Mouse (Mus musculus) midbrain, embryonic 11.5 days (tissue): ENCODE data around the gene Lhfpl2. TPM values are rescaled to one million over a fixed set of nuclear protein-coding genes. Genes with fewer than 3 reads are reported as not detected.

Source experiments
- ATAC-seq: fragments of 200-750 bp; cut with Nextera tagmentation; 2 replicates; pipeline ENCODE4 v1.8.0; 2017; ENCODE audit warnings: moderate TSS enrichment, moderate library complexity; ENCODE audit not compliant: low FRiP score
- DNase-seq: peaks from one replicate; pipeline ENCODE4 v3.0.0; 2015; ENCODE audit warnings: low spot score; ENCODE audit errors: missing footprints
- H3K27ac ChIP-seq: fragments of 300-500 bp; sonication (generic); 2 replicates; pipeline ENCODE4 v1.5.1; 2014; ENCODE audit warnings: low read depth, low read length
- H3K27me3 ChIP-seq: fragments of 300-500 bp; sonication (generic); 2 replicates; pipeline ENCODE4 v1.6.1; 2014; ENCODE audit warnings: mild to moderate bottlenecking, low read length, moderate library complexity, mixed read lengths; ENCODE audit not compliant: control insufficient read depth, insufficient read depth
- H3K36me3 ChIP-seq: fragments of 300-500 bp; sonication (generic); 2 replicates; pipeline ENCODE4 v1.6.1; 2014; ENCODE audit warnings: mild to moderate bottlenecking, low read length, moderate library complexity, mixed read lengths; ENCODE audit not compliant: control insufficient read depth, insufficient read depth
- H3K4me1 ChIP-seq: fragments of 300-500 bp; sonication (generic); 2 replicates; pipeline ENCODE4 v1.6.1; 2014; ENCODE audit warnings: low read length; ENCODE audit not compliant: control insufficient read depth, insufficient read depth
- H3K4me2 ChIP-seq: fragments of 300-500 bp; sonication (generic); 2 replicates; pipeline ENCODE4 v1.6.1; 2014; ENCODE audit warnings: mild to moderate bottlenecking, moderate library complexity
- H3K4me3 ChIP-seq: fragments of 300-500 bp; sonication (generic); 2 replicates; pipeline ENCODE4 v1.5.1; 2014; ENCODE audit warnings: low read depth, low read length
- H3K9ac ChIP-seq: fragments of 300-500 bp; sonication (generic); 2 replicates; pipeline ENCODE4 v1.6.1; 2014; ENCODE audit warnings: low read length
- H3K9me3 ChIP-seq: fragments of 300-500 bp; sonication (generic); 2 replicates; pipeline ENCODE4 v1.6.1; 2016; ENCODE audit warnings: low read length; ENCODE audit not compliant: control insufficient read depth
- WGBS: fragments of 180-500 bp; shearing (Covaris S2); extraction: QIAGEN DNeasy Blood & Tissue Kit; methylation state at CpG from one replicate; pipeline ENCODE4 v1.1.7; 2014; 5-methylcytosine and 5-hydroxymethylcytosine counted together
- polyA plus RNA-seq: library from polyadenylated mRNA; unstranded; fragments of >200 nt; fragmentation: Nextera tagmentation; extraction: Ambion mirVana; gene quantifications from 2 replicates; pipeline ENCODE4 v1.2.1, GENCODE M21; 2014

Lhfpl2 gene
- polyA plus RNA-seq, 1 experiment from 2014 or later = 17.0 TPM

DNA sequence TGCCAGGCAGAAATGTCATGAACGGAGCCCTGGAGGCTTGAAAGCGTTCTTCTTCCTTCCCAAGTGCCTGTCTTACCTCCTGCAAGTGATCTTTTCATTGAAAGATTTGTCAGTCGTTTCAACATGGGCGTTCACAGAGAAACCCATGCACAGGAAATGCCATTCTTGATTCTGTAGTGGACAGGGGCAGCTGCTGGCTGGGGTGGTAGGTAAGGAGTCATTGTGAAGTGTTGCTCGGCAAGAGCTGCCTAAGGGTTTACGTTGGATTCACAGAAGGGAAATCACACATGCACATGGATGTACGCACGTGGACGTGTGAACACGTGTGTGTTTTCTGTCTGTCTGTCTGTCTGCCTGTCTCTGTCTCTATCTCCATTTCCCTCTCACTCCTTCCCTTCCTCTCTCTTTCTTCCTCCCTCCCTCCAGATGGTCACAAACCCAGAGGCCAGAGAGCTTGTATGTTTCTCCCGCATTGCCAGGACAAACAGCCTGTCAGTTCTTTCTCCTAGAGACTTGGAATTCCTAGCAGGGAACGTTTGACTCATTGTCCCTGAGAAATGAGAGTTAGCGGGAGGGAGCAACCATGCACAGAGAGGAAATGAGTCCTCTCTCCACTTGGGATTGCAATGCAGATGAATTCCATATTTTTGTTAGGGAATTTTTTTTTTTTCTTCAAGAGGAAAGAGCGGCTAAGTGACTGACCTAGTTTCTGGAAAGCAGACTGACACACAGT, 82.3 kb downstream of the Lhfpl2 start:
- no peak overlapping the region for H3K27ac ChIP-seq
- 75% methylated on average over 14 of the region's 14 CpGs for WGBS

DNA sequence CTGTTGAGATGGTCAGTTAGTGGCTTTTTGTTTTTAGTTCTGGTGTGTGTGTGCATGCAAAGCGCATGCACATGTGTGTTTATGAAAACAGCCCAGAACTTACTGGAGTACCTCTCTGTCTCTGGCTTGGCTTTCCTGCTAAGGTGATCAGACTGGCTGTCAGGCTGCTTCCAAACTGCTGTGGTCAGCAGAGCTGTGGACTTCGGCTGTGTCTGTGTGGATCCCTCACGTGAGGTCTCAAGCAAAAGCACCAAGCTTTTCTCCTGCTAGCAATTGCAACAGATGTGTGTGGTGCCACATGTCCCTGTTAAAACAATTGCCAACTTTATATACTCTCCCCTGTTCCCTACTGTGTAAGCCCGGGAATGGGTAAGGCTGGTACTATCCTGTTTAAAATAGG, 82.8 kb downstream of the Lhfpl2 start:
- H3K36me3 ChIP-seq = no peaks in the 10 kb centered on the region
- H3K9ac ChIP-seq = no peak overlapping the region
- no peak for ATAC-seq
- no peak overlapping the region for H3K27ac ChIP-seq
- DNase-seq = no peak
- H3K4me3 ChIP-seq = no peak overlapping the region
- no peaks in the 10 kb centered on the region for H3K4me1 ChIP-seq
- WGBS = 79% methylated on average over 4 of the region's 4 CpGs
- H3K9me3 ChIP-seq = no peaks in the 10 kb centered on the region
- H3K4me2 ChIP-seq = no peak overlapping the region
- no peaks in the 10 kb centered on the region for H3K27me3 ChIP-seq

More for the DNA sequence above, 82.3 kb downstream of the Lhfpl2 start:
- Histone ChIP-seq H3K4me2 (no peak overlapping the region), H3K27me3 (no peaks in the 10 kb centered on the region), H3K4me3 (no peak overlapping the region), H3K9ac (no peak overlapping the region), H3K9me3 (no peaks in the 10 kb centered on the region), H3K4me1 (no peaks in the 10 kb centered on the region), H3K36me3 (no peaks in the 10 kb centered on the region)
- DNase-seq (no peak), ATAC-seq (no peak)

DNA sequence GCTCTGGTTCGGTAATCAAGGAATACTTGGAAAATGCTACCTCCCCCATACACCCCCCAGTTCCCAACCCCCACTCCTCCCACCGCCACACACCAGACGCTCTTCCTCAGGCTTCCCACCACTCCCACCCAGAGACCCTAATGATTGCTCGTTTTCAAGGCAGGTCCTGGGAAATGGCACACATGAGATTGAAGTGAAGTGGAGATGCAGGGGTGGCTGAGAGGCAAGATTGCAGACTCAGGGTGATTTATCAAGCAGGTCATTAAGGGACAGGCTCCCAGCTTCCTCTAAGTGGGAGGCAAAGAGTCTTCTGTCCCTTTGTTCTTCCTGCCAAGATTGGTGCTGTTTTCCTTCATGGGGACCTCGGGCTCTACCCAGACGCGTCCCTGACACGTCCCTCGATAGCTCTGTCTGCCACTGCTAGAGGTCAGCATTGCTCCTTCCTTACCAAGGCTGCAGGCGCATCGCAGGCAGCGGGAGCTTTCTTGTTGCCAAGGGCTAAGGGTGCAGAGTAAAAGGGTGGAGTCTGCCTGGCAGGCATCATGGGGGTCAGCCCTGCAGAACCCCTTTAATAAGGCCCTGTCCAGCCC, 85.6 kb downstream of the Lhfpl2 start:
- ATAC-seq (peak; percentile 50; the same call in 1 of the 2 replicates), DNase-seq (peak; percentile 91)
- Histone ChIP-seq H3K4me3 (no peak overlapping the region), H3K4me2 (no peak overlapping the region), H3K36me3 (no peaks in the 10 kb centered on the region), H3K27me3 (no peaks in the 10 kb centered on the region), H3K4me1 (no peaks in the 10 kb centered on the region), H3K27ac (no peak overlapping the region), H3K9ac (no peak overlapping the region), H3K9me3 (no peaks in the 10 kb centered on the region)
- WGBS = 21% methylated on average over 12 of the region's 12 CpGs

DNA sequence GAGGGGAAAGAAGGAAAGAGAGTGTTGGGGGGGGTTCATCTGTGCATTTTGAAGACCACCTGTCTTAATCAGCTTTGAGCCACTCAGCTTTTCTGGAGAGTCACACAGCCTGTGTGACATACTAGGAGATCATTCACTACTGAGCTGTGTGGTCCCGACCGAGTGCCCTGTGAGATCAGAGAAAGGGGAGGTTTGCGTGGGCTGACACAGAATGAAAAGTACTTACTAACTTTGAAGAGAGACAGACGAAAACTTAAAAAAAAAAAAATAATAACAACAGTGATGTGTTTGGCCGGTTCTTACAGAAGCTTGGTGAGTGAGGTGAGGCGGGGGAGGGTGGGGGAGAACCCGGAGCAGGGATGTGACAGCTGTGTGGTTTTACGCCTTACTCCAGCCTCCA, 86.9 kb downstream of the Lhfpl2 start:
- Histone ChIP-seq H3K4me2 (no peak overlapping the region), H3K27ac (no peak overlapping the region), H3K4me1 (no peaks in the 10 kb centered on the region), H3K4me3 (no peak overlapping the region), H3K9ac (no peak overlapping the region), H3K36me3 (no peaks in the 10 kb centered on the region), H3K9me3 (no peaks in the 10 kb centered on the region), H3K27me3 (no peaks in the 10 kb centered on the region)
- DNase-seq (no peak), ATAC-seq (no peak)
- 74% methylated on average over 8 of the region's 8 CpGs for WGBS

DNA sequence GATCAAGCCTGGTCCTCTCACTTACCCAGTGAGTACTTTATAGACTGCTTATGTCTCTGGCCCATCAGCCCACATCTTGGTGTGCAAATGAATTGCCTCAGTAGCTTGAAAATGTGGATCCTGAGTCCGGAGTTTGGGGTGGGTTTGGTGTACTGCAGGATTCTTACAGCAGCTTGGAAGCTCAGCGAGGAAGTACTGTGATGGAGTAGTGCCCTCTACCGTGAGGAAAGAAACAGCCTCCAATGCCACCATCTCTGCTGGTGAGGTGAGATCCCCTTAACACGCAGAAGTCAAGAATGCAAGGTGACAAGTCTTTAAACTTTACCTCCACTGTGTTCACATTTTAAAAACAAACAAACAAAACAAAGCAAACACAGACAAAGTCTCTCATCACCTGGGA, 89.7 kb downstream of the Lhfpl2 start:
- DNase-seq (no peak), ATAC-seq (no peak)
- no peak overlapping the region for H3K4me2 ChIP-seq
- H3K4me3 ChIP-seq = no peak overlapping the region
- whole genome bisulfite sequencing = 54% methylated on average over 4 of the region's 4 CpGs
- H3K36me3 ChIP-seq = no peaks in the 10 kb centered on the region
- no peak overlapping the region for H3K9ac ChIP-seq
- H3K9me3 ChIP-seq = no peaks in the 10 kb centered on the region
- H3K4me1 ChIP-seq = peaks cover 3% of the 10 kb centered on the region; the same call in 1 of the 2 replicates
- no peaks in the 10 kb centered on the region for H3K27me3 ChIP-seq
- H3K27ac ChIP-seq = no peak overlapping the region

DNA sequence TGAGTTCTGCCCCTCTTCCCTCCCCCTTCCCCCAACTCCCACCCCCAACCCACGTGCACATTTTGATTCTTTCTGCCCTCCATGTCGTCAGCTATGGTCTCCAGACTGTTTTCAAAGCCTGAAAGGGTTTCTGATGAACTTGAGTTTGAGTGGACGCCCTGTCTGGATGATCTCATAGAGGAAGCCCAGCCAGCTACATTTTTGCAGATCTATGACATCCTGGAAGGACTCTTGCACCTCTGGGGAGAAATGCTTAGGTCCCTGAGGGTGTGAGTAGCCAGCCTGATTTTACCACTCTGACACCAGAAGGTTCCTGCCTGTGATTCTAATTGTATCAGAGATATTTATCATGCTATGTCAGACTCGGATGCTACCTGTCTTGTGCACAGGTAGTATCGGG, 91.4 kb downstream of the Lhfpl2 start:
- DNase-seq (no peak), ATAC-seq (no peak)
- H3K9me3 ChIP-seq = no peaks in the 10 kb centered on the region

DNA sequence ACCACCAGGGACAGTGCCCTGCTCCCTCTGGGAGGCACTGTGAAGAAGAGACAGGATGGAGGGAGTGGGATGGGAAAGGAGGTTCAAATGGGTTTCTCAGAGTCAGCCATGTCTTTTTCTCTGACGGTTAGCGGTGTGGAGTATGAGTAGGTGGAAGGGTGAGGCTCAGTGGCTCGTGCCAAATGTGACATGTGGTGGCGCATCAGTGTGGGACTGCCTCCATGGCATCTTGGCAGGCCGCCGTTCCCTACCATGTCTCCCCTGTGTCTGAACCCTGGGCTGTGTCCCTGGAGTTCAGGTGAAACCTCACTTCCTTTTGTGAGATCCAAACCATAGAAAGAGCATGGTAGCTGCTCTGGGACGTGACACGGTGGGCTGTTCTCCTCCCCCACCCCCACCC, 92.2 kb downstream of the Lhfpl2 start:
- Histone ChIP-seq H3K4me3 (no peak overlapping the region), H3K36me3 (no peaks in the 10 kb centered on the region), H3K27ac (no peak overlapping the region), H3K9ac (no peak overlapping the region), H3K9me3 (no peaks in the 10 kb centered on the region), H3K27me3 (no peaks in the 10 kb centered on the region), H3K4me2 (no peak overlapping the region), H3K4me1 (peaks cover 3% of the 10 kb centered on the region; the same call in 1 of the 2 replicates)
- no peak for DNase-seq
- 86% methylated on average over 8 of the region's 8 CpGs for WGBS
- no peak for ATAC-seq

More for the DNA sequence above, 91.4 kb downstream of the Lhfpl2 start:
- H3K27ac ChIP-seq = no peak overlapping the region
- no peaks in the 10 kb centered on the region for H3K36me3 ChIP-seq
- 78% methylated on average over 5 of the region's 5 CpGs for WGBS
- no peaks in the 10 kb centered on the region for H3K27me3 ChIP-seq
- no peak overlapping the region for H3K4me3 ChIP-seq
- no peak overlapping the region for H3K4me2 ChIP-seq
- H3K9ac ChIP-seq = no peak overlapping the region
- peaks cover 3% of the 10 kb centered on the region; the same call in 1 of the 2 replicates for H3K4me1 ChIP-seq

DNA sequence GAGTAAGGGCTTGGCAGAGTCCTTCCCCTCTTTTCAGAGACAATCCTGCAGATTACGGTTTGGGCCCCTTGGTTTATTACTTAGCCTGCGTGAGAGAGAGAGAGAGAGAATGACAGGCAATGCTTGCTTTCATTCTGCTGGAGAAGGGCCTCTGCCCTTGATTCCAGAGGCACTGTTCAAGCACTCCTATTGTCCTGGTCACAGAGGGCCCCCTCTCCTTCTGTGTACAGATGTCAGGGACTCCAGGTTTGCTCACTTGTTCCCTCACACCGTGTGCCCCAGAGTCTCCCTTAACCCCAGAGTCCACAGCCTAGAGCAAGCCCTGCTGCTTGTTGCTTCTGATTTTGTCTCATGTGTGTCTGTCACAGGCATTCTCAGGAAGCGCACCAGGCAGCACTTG, 93.7 kb downstream of the Lhfpl2 start:
- 0 out of 2 replicates have a peak overlapping the region, but pooled peaks have one; percentile 16 for H3K9ac ChIP-seq
- ATAC-seq (no peak), DNase-seq (no peak)
- H3K27ac ChIP-seq = no peak overlapping the region
- peaks cover 7% of the 10 kb centered on the region; the same call in 1 of the 2 replicates for H3K4me1 ChIP-seq
- no peak overlapping the region for H3K4me2 ChIP-seq
- no peaks in the 10 kb centered on the region for H3K27me3 ChIP-seq
- 59% methylated on average over 4 of the region's 4 CpGs for WGBS
- no peak overlapping the region for H3K4me3 ChIP-seq
- H3K36me3 ChIP-seq = no peaks in the 10 kb centered on the region
- no peaks in the 10 kb centered on the region for H3K9me3 ChIP-seq

DNA sequence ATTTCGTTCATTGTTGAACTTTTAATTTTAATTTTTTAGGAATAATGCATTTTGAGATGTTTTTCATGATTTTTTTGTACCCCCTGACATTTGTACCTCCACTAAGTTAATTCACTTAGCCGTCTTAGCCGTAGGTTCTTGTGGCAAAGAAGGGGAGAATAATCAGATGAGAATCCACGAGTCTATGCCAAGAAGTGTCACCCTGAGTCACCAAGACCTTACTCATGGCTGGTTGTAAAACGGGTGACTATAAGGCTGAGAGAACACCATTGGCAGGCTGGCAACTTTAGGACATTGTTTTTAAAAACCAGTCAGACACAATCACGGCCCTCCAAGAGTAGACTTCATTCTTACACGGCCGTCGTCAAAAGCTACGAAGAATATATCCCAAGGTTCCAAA, 95.2 kb downstream of the Lhfpl2 start:
- H3K4me3 ChIP-seq = no peak overlapping the region
- peaks cover 7% of the 10 kb centered on the region; the same call in 1 of the 2 replicates for H3K4me1 ChIP-seq
- 93% methylated on average over 10 of the region's 10 CpGs for WGBS
- H3K36me3 ChIP-seq = no peaks in the 10 kb centered on the region
- H3K9me3 ChIP-seq = no peaks in the 10 kb centered on the region
- H3K9ac ChIP-seq = no peak overlapping the region
- no peak for DNase-seq
- ATAC-seq = no peak
- no peak overlapping the region for H3K27ac ChIP-seq
- H3K27me3 ChIP-seq = no peaks in the 10 kb centered on the region
- H3K4me2 ChIP-seq = no peak overlapping the region
